Mouse (Mus musculus) fat pad, adult 2 months (tissue): ENCODE results near the gene Senp6.
"Not testable (repeated sequence)": the region's sequence is repeated elsewhere in the genome, so short reads cannot be mapped to it uniquely, and the experiment has no call there.

Source experiments
- DNase-seq: peaks from one replicate; pipeline ENCODE4 v3.0.0-alpha.2; 2011; ENCODE audit warnings: low read depth, low spot score; ENCODE audit errors: extremely low read depth

The Senp6 gene

DNA sequence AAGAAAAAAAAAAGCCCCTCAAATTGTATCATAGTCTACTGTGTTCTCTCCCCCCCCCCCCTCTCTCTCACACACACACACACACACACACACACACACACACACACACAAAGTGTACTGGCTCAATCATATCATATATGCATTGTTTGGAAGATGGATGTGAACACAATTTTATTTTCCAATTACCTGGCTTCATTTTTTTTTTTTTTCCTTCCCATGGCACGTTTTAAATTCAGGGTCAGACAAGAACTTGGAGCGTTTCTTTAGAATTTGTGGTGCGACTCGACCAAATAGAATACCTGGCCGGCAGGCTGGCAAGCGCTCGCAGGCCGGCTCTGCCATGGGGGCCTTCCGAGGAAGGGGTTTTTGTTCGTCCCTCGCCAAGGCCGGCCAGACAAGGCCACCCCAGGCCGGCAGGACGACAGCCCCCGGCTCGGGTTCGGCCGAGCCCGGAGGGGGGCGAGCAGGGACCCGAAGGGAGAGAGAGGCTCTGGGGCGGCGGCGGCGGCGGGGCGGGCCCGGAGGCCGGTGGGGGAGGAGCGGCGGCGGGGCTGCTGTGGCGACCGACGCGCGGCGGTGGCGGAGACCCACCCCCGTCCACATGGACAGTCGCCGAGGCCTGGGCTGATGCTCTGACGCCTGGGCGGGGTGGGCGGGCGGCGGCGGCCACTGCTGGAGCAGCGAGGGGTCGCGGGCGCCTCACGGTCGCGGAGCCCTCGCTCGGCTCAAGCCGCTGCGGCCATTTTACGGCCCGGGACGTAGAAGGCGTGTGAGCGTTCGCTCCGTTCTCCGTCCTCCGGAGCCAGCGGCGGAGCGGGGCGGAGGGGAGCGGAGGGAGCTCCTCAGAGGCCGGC lies at the start of gene Senp6:
Gene Senp6, plus strand, starts transcription at position 537 of the 854 bp plus-strand sequence.
- DNase-seq, result no peak

DNA sequence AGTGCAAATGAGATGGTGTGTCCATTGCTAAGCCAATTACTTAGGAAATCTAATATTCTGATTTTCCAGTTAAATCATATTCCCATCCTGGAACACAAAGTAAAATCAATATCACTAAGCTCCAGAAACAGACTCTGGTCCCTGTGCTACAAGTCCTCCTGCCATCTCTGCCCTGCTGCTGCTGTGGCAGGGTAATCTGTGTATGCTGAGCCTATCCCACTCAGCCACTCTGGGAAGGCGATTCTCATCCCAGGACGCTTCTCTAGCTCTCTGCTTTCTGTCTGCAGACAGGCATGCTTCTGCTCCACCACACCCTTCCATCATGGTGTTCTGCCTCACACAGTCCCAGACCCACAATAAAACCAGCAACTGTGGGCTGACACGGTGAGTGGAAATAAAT lies 46.3 kb upstream of the Senp6 start:
- DNase-seq, result no peak

DNA sequence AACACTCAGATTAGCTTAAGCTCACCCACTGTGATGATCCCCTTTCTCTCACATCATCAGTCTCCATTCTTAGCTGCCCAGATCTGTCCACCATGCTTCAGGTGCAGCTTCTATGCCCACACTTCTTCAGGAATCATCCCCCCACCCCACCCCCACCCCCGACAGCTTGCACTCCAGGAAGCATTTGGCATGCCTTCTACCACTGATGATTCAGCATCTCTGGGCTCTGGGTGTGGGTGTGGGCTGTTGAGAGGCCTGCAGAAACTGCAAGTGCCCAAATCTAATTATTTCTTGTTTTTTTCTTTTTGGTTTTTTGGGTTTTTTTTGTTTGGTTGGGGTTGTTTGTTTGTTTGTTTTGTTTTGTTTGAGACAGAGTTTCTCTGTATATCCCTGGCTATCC lies 45.1 kb upstream of the Senp6 start:
- DNase-seq, result no peak

DNA sequence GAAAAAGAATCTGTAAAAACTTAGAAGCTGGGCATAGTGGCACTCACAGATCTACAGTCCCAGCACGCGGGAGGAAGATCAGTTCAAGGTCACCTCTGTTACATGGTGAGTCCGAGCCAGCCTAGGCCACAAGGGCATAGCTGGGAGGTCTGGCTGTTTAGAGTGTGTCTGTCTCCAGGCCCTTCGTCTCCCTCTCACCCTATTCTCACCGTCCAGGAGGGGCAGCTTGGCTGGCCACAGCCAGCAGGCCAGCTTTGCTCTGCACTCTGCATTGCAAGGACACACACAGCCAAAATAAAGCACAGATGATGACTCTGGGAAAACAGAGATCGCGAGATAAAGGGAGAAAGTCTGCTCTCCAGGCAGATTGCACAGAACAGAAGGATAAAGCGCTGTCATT lies 43.9 kb upstream of the Senp6 start:
- no peak for DNase-seq

DNA sequence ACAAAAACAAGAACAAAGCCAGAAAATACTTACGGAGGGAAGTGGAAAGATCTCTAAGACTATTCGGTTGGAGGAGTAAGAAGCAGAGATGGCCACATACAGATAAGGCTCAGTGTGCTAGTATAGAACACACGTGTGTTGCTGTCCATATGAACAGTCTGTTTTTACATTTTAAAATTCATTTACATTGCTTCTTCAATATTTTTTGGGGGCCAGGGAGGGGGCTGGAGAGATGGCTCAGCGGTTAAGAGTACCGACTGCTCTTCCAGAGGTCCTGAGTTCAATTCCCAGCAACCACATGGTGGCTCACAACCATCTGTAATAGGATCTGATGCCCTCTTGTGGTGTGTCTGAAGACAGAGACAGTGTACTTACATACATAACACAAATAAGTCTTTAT lies 41.4 kb upstream of the Senp6 start:
- DNase-seq, result not testable (repeated sequence)

DNA sequence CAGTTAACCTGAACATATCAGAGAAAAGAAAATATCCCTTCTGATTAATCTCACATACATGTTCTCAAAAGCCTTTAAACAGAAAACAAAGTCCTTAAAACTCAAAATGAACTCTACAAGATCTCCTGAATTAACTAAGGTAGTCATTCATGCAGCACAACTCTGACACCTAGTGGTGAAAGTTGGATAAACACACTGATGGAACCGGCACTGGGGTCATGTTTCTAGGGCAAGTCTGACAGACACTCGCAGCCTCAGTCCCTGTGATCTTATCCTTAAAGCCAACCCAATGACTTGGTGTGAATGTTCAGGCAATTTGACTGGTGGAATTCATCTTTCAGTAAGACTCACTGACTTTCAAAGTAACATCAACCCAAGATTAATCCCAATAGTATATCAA lies 40.7 kb upstream of the Senp6 start:
- DNase-seq, result no peak

DNA sequence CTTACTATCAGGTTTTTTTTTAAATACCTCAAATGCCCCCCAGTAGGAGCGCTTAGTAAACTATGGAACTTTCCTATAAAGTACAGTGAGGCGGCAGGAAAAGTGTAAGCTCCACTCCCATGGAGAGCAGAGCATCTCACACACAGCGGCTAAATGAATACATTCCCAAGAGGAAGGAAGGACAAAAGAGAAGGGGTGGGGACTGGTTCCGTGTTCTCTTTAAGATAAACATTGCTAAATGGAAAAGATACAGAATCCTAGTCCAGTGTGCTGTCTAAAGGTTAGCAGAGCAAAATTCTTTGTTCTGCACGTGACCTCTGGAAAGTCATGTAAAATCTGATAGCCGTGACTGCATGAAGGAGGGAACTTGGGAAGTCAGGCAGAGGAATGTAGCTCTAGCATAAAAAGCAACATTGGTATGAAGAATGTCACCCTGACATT lies 40.1 kb upstream of the Senp6 start:
- no peak for DNase-seq

DNA sequence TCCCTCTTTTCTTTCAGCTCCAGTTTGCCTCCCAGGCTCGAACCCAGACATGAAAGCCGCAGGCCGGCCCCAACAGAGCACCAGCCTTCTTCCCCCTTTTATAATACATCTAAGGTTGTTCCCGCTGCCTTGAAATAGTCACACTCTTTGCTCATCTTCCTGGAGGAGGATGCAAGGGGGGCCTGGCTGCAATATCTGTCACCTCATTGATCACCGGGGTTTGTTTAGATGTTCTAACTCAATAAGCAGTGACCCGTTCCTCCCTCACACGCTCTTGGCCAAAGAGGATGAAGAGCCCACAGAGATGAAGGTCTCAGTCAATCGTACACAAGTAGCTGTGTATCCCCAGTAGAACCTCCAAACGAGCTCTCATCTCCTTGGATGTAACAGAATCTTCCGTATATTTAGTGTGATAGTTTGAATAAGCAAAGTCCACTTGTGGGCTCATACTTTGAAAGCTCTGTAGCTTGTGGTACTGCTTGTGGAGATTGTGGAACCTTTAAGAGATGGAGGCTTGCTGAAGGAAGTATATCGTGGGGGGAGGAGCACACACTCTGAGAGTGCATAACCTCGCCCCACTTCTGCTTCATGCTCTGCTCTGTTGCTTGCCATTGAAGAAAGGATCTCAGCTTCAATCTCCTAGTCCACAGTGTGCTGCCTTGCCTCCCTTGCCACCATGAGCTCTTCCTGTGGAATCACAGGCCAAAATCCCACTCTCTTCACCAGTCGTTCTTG lies 29.3 kb upstream of the Senp6 start:
- no peak for DNase-seq

DNA sequence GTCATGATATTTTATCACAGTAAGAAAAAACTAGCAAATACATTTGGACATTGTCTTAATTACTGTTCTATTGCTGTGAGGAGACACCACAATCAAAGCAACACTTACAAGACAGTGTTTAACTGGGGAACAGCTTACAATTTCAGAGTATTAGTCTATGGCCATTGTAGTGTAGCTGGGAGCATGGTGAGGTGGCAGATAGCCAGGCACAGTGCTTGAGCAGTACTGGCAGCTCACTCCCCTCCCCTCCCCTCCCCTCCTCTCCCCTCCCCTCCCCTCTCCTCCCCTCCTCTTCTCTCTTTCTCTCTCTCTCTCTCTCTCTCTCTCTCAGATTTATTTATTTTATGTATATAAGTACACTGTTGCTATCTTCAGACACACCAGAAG lies 28.7 kb upstream of the Senp6 start:
- no peak for DNase-seq

DNA sequence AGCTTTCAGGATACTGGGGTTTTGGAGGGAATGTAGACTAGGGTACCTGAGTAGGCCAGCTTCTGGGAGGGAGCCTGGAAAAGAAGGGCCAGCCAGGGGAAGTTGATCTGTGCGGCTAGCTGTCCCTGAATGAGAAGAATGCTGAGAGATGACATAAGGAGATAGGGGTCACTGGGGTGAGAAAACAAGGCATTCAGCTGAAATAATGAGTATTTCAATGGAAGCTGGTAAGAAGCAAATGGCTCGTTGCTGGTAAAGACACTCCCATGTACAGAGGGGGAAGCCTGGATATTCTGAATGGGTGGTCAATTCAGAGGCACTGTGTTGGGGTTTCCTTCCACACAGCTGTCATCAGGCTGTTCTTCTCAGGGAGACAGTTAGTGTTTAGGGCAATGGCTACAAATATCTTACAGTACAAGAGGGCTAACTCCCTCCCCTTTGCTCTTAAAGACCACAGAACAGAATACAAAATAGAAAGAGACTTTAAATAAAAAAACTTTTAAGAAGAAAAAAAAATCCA lies 27.3 kb upstream of the Senp6 start:
- DNase-seq, result no peak

DNA sequence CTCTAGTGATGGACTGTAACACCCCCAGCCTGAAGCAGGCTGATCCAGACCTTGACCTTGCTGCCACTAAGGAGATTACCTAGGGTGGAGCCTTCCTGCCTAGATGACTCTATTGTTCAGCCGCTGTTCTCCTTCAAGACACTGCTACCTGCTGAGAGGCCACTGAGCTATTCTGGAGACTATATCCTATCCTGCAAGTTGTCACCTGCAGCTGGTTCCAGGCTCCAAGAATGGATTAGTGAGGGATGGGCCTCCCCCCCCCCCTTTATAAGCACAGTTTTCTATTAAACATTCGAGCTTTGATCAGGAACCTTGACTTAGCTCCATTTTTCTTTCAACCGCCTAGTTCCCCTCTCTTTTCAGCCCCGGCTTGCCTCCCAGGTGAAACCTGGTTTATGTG lies 22.4 kb upstream of the Senp6 start:
- not testable (repeated sequence) for DNase-seq

DNA sequence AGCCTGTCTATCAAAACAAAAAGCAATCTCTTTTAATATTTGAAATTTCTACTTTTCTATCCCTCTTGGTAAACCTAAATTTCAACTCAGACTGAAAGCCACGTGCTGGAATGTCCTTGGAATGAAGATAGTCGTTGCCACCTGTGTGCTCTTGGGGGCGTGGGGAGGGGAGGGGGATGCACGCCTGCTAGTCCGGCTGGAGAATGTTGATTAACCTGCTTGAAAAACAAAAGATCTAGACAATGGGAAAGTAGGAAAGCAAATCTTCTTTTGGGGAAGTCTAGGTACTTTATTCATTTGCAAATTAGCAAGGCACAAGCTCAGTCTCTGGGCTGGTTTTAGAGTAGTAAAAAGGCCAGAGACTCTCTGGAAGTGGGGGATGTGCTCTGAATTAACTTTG lies 17.4 kb upstream of the Senp6 start:
- not testable (repeated sequence) for DNase-seq

DNA sequence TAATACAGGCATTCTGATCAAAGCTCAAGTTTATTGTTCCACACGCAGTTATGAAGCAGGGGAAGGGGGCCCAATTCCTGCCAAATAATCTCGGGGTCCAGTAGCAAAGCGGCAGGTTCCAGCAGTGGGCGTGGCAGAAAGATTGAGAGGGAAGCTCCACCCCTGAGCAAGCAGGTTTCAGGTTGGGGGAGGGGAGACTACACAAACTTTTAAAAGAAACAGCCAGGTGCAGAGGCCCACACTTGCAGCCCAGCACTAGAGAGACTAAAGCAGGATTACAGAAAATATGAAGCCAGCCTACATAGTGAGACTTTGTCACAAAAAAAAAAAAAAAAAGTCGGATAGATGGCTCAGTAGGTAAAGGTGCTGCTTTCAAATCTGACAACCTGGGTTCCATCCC lies 13.8 kb upstream of the Senp6 start:
- DNase-seq, result no peak

DNA sequence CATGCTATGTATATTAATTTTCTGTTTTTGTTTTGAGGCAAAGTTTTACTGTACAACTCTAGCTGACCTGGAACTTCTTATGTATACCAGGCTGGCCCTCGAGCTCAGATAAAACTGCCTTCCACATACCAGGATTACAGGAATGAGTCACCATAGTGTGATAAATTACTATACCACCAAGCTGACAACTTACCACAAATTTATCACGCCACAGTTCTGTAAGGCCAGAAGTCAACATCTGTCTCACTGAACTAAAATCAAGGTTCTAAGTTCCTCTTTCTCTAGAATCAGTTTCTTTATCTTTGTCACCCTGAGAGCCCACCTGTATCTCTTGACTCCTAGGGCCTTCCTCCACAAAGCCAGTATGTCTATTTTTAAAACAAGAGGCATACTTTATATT lies 9.0 kb upstream of the Senp6 start:
- DNase-seq, result no peak

DNA sequence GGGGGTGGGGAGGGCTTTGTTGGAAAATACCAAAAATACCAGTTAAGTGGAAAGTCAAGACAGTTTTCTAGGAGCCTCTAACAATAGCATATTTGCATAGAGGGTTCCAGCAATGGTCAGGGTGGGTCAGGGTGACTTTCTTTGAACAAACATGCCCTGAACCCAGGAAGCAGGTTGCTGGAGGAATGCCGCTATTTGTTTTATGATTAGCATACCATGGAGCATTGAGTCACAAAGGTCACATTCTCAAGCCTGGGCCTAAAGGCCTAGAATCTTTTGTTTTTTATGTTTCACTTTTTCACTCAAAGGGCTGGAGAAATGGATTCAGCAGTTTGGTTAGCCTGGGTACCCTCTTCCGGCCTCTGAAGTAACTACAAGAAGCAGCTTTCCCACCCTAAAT lies 1.2 kb upstream of the Senp6 start:
- DNase-seq, result not testable (repeated sequence)

DNA sequence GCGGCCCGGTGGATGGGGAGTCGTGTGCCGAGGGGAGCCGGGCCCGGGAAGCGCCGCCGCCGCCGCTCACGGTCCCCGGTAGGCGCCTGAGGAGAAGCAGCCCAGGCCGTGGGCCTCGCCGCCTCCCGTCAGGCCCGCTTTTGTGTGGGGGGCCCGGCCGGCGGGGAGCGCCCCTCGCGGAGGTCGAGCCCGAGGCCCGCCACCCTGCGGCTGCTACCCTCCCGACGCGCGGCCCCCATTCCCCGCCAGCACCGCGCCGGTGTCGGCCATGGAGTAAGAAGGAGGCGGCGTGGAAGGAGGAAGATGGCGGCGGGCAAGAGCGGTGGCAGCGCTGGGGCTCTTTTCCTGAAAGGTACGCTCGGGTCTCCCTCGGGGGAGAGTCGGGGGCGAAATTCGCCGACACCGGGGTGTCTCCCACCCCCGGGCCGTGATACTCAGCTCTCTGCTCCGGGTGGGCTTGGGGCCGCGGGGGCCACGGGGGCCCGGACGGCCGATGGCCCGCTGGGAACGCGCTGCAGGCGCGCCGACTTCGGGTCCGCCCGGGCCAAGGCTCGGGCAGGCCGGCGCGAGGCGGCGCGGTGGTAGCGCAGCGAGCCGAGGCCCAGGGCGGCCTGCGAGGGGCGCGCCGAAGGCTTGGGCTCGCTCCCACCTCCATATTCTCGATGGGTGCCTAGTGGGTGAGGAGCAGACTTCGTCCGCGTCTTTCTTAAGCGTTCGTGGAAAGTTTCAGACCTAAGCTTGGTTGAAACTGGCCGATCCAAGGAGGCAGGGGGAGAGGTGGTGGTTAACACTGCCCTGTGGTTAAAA lies 721 bp downstream of the Senp6 start:
- no peak for DNase-seq

DNA sequence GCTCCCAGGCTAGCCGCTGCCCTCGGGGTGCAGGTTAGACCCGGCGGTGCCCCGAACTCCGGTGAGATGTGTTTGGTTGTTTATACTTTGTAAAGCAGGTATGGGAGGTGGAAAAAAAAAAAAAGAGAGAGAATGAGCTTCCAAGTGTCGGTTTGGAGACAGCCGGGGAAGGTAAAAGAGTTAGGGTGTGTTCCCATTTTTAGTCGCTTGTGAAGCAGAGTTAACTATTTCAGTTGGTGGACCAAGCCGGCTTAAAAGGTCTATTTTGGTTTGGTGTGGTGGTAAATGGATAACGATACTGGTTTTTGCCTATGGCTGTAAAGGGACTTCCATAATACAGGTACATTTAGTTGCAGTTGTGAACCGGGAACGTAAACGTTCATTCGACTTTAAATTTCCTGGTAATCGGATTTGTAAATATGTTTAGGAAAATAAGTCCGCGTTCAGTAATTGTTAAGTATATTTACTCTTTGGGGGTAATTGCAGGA lies 1.4 kb downstream of the Senp6 start:
- no peak for DNase-seq

DNA sequence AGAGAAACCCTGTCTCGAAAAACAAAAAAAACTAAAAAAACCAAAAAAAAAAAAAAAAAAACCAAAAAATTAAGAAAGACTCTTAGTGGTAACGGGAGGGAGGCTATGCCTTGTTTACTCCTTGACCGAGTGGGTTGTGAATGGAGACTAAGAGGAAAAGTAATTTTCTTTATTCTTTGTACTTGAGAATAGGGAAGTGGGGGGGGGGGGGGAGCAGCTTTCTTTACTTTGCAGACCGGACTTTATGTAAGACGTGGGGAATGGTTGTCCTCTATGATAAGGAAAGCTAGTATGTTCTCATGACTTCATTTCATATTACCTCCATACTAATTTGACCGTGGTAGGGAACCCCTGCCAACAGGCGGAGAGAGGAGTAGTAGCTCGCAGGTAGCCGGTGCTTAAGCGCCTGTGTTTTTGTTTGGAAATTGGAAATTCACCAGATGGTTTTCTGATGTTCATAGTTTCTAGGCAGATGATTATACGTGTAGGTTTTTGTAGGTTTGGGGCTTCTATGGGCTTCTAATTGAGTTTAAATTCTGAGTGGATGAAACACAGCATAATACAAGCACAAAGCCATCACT lies 2.1 kb downstream of the Senp6 start:
- DNase-seq, result no peak

DNA sequence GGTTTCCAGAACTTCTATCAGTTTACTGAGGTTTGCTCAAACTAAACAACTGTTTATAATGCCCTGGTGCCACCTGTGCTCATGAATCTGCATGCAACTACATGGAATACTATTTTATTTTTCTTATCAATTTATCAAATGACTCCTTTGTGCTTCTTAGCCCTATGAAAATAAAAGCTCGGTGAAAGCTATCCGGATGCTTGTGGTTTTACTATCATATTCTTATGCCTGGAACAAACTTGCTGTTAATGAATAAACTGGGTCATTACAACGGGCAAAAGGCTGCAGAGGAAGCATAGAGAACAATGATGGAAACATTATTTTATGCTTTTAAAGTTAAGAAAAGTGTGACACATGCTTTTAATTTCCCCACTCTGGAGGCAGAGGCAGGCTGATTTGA lies 3.3 kb downstream of the Senp6 start:
- no peak for DNase-seq

DNA sequence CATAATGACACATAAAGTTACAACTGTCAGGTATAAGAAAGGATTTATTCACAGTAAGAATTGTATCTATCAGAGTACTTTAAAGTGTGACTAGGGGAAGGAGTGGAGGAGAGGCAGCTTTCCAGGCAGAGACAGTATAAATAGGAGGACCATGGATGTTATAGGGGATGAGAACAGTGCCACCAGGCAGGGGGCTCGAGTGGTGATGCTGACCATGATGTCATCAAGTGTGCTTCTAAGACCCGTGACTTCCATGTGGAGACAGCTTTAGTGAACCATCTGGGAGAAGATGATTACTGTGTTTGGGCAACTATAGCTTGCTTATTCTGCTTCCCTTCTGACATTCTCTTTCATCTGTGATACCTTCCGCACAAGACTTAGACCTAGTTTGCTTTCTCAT lies 4.9 kb downstream of the Senp6 start:
- DNase-seq, result no peak

DNA sequence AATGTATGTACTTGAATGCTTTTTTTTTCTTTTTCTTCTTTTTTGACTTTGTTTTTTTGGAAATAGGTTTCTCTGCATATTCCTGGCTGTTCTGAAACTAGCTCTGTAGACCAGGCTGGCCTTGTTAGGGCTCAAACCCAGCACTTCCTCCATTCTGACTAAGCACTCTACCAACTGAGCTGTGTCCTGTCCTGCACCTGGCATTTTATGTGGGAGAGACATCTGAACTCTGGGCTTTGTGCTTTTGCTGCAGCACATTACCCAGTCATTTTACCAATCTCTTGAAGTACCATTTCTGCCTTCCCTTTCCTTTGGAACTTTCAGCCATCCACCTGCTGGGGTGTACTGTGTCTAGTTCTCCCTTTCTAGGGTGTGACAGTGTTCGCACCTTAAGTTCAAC lies 7.4 kb downstream of the Senp6 start:
- no peak for DNase-seq
